Mouse (Mus musculus): ENCODE results near the gene Fthl17b.
A peak's percentile ranks its signal among the peaks of the same experiment; 100 is the strongest.
"Not testable (repeated sequence)": the region's sequence is repeated elsewhere in the genome, so short reads cannot be mapped to it uniquely, and the experiment has no call there.

Fthl17b gene

DNA sequence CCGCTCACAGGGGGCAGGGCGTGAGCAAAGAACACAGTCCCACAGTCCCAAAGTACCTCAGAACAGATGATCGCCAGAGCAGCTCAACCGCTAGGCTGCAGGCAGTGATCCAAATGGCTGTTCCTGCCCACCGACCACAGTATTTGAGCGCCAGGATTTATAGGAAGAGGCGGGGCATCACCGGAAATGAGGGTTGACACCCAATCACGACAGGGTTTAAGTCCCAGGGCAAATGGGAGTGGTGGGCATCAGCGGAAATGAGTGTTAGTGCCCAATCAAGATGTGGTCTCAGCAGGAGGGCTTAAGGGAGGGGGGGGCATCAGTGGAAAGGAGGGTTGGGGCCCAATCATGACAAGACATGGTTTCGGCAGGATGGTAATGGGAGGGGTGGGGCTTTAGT, at the start of gene Fthl17b:
Gene Fthl17b, minus strand, starts transcription at position 101 of the 400 bp plus-strand sequence.
- not testable (repeated sequence) for DNase-seq (ENCODE audit: low spot score)

- DNase-seq (ENCODE audit: low spot score): not testable (repeated sequence)
These were observed 23.9 kb upstream of the Fthl17b start, which contains the start of gene Fthl17d for GRCm38 (mm10) chrX:8986655-8987054. Gene Fthl17d (minus strand): TSS chrX:8986755.

- DNase-seq (ENCODE audit: low spot score): not testable (repeated sequence)
These were observed 13.7 kb upstream of the Fthl17b start, which contains the start of gene Fthl17c for GRCm38 (mm10) chrX:8976459-8976858. Gene Fthl17c (minus strand): TSS chrX:8976559.

- DNase-seq (ENCODE audit: low spot score): not testable (repeated sequence)
These were observed 1.8 kb upstream of the Fthl17b start for GRCm38 (mm10) chrX:8964618-8965017.

DNA sequence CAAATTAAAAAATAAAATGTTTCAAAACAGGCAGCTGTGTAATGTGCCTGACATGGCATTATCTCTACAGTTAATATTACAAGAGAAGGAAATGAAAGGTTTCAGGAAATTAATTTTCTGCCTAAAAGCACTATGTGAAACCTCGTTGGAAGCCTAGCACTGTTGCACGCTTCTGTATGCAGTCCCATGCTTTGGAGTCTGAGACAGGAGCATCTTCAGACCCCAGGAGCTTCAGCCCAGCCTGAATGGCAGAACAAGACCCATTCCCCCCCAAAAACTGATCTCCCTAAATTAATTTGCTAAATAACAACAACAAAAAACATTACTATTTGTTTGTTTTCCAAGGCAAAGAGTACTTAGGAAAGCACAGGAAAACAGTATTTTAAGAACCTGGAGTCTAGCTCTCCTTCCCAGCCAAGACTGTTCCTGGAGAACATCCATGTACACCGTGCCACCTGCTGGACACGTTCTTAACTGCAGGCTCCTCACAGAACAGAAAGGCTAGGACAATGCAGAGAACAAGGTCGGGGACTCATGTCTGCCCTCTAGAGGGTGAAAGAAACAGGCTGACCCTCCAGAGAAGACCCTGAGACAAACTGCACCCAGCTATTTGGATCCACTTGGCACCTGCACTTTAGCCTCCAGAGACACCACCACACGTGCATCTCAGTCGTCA, 14.5 kb downstream of the Fthl17b start:
- peak; percentile 86 for DNase-seq (ENCODE audit: low spot score)

GRCm38 (mm10) chrX:8944041-8944440, 18.7 kb downstream of the Fthl17b start:
- DNase-seq (ENCODE audit: low spot score): no peak

GRCm38 (mm10) chrX:8927308-8927707, 35.5 kb downstream of the Fthl17b start:
- DNase-seq (ENCODE audit: low spot score): no peak

GRCm38 (mm10) chrX:8921813-8922607, 40.8 kb downstream of the Fthl17b start:
- peak; percentile 9 for DNase-seq (ENCODE audit: low spot score)

DNA sequence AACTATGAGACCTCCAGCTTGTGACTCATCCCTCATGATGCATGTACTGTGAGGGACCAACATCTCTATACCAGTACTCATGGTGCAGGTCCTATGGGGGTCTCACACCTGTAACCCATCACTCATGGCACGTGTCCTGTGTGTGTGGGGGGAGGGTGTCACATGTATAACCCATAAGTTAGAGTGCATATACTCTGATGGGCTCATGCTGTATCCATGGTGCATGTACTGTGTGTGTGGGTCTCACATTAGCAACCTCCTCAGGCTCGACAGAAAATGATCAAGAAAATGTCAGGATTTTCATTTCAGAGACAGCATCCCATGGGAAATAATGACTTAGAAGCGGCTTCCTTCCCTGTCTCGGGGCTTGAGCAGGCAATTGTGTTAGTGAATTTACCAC, 41.7 kb downstream of the Fthl17b start:
- DNase-seq (ENCODE audit: low spot score): no peak

Data from layer of hippocampus, adult 11-12 months (tissue).